Mouse (Mus musculus): Measurements from ENCODE around the gene Vps41.

Gene Vps41

GRCm38 (mm10) chr13:18875321-18875720, 158.2 kb downstream of the Vps41 start:
- no peak for DNase-seq (ENCODE audit: low read depth)

GRCm38 (mm10) chr13:18892910-18893309, 175.8 kb downstream of the Vps41 start:
- no peak for DNase-seq (ENCODE audit: low read depth)

- DNase-seq (ENCODE audit: low read depth) = no peak
Observed at GRCm38 (mm10) chr13:18896789-18897188, 179.7 kb downstream of the Vps41 start.

GRCm38 (mm10) chr13:18903623-18904022, 186.5 kb downstream of the Vps41 start:
- DNase-seq (ENCODE audit: low read depth) = no peak

- no peak for DNase-seq (ENCODE audit: low read depth)
Observed at GRCm38 (mm10) chr13:18914774-18915173, 197.7 kb downstream of the Vps41 start.
